Mouse (Mus musculus): ENCODE results near the gene Bean1.
A peak's percentile ranks its signal among the peaks of the same experiment; 100 is the strongest.

Gene Bean1

GRCm38 (mm10) chr8:104170118-104171049 lies at the start of gene Bean1:
Bean1 (plus strand) TSS chr8:104170442.
- peak; percentile 61 for DNase-seq (ENCODE audit: low spot score)

- DNase-seq (ENCODE audit: low spot score): no peak
Measured at GRCm38 (mm10) chr8:104121640-104122416, 48.4 kb upstream of the Bean1 start.

GRCm38 (mm10) chr8:104123080-104123657 lies 47.1 kb upstream of the Bean1 start:
- DNase-seq (ENCODE audit: low spot score): no peak

GRCm38 (mm10) chr8:104124534-104124933 lies 45.7 kb upstream of the Bean1 start:
- no peak for DNase-seq (ENCODE audit: low spot score)

DNA sequence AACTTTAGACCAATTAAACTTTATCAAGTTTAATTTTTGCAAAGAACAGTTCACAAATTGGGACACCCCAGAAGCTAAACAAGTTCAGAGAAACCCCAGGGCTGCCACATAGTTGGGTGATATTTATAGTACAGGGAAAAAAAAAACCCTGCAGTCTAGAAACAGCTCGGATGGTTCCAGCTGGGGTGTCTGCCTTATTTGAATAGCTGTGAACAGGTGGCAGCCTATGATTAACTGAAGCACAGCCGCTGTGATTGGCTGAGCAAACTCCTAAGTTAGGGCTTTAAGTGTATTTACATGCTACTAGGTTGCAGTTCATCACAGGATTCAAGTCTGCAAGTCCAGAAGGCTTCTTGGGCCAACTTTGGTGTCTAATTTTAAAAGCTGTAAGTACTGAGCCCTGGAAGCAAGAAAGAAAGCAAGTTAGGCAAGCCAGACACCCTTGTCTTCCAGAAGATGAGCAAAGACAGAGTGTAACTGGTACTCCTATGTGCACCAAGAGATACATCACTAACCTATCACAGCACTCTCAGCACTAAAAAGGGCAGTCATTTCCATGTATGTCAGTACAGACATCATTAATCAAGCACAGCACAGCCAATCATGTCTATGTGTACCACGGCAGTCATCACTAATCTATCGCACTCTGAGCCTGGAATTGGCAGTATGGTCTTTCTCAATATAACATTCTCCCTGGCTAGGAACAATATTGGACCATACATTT lies 42.9 kb upstream of the Bean1 start:
- DNase-seq (ENCODE audit: low spot score): no peak

GRCm38 (mm10) chr8:104130916-104131315 lies 39.3 kb upstream of the Bean1 start:
- DNase-seq (ENCODE audit: low spot score): no peak

GRCm38 (mm10) chr8:104131414-104131975 lies 38.7 kb upstream of the Bean1 start:
- DNase-seq (ENCODE audit: low spot score): no peak

DNA sequence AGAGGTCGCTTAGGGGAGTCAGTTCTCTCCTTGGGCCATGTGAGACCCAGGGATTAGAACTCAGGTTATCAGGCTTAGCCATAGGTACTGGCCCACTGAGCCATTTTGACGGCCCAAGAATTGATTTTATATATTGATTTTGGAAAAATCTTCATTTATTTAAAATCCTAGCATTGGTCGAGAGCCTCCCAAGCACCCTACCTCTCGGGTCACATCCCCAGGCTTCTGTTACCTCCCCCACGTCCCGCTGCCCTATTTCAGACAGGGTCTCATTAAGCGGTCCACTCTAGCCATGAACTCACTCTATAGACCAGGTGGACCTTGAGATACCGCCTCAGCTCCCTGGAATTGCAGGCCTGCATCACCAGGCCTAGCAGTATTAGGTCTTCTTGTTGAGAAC lies 35.7 kb upstream of the Bean1 start:
- DNase-seq (ENCODE audit: low spot score): no peak

- DNase-seq (ENCODE audit: low spot score): no peak
Measured at GRCm38 (mm10) chr8:104136277-104136676, 34.0 kb upstream of the Bean1 start.

GRCm38 (mm10) chr8:104137636-104138035 lies 32.6 kb upstream of the Bean1 start:
- no peak for DNase-seq (ENCODE audit: low spot score)

- no peak for DNase-seq (ENCODE audit: low spot score)
Measured at GRCm38 (mm10) chr8:104140611-104141010, 29.6 kb upstream of the Bean1 start.

DNA sequence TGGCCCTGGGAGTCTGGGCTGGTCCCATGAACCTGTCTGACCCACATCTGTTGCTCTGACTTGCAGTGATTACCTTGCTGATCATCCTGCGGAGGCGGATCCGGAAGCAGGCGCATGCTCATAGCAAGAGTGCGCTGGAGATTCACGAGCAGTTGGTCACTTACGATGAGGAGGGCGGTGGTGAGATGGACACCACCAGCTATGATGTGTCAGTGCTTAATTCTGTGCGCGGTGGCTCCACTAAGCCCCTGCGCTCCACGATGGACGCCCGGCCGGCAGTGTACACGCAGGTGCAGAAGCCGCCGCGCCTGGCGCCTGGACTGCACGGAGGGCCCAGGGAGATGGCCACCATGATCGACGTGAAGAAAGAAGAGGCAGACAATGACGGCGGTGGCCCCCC lies 27.8 kb upstream of the Bean1 start:
- no peak for DNase-seq (ENCODE audit: low spot score)

DNA sequence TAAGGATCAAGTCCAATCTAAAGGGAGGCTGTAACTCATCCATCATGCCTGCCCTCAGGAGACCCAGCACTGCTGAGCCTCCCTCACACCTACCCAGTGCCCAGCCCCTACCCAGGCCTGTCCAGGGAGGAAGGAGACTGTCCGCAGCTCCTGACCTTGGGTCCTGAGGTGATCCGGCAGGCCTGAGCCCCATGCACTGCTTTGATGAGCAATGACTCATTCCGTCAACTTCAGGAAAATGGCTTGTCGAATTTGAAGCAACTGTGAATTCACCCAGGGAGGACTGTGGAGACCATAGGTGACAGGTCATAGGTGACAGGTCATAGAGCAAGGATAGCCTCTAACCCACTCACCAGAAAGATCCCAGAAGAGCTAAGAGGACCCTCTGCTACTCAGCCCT lies 26.9 kb upstream of the Bean1 start:
- DNase-seq (ENCODE audit: low spot score): no peak

DNA sequence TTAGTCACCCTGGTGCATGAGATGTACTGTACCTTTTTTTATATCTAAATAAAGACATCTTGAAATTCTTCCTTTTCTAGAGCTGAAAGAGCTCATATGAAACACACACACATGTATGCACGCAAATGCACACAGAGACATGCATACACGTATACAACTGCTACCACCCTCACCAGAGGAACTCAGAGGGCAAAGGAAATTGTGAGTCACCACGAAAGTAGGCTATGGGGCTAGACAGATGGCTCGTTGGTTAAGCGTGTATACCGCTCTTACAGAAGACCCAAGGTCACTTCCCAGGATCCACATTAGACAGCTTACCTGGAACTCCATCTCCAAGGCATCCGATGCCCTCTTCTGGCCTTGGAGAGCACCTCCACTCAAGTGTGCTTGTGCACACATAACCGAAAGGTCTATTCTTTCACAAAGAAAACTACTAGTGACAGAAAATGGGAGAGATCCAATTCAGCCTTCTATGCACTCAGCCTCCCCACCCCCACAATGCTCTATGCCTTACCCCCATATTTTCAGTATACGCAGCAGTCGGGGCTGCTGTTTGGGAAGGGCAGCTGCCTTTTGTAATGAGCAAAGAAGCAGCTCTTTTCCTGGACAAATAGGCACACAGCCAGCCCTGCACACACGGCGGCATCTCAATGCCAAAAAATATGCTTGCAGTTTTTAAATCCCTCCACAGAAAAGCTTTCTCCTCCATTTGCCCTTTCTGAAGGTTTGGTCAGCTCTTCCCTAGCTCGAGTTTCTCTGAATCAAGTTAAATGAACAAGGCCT lies 25.6 kb upstream of the Bean1 start:
- no peak for DNase-seq (ENCODE audit: low spot score)

- peak; percentile 94 for DNase-seq (ENCODE audit: low spot score)
Measured at GRCm38 (mm10) chr8:104145981-104146689, 24.1 kb upstream of the Bean1 start.

GRCm38 (mm10) chr8:104146717-104147494 lies 23.3 kb upstream of the Bean1 start:
- DNase-seq (ENCODE audit: low spot score): no peak

DNA sequence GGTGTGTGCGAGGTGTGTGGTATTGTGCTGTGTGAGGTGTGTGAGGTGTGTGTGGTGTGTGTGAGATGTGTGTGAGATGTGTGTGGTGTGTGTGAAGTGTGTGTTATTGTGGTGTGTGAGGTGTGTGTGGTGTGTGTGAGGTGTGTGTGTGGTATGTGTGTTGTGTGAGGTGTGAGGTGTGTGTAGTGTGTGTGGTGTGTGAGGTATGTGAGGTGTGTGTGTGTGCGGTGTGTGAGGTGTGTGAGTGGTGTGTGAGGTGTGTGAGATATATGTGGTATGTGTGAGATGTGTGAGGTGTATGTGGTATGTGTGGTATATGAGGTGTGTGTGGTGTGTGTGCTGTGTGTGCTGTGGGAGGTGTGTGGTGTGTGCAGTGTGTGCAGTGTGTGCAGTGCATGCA lies 22.3 kb upstream of the Bean1 start:
- DNase-seq (ENCODE audit: low spot score): no peak

- no peak for DNase-seq (ENCODE audit: low spot score)
Measured at GRCm38 (mm10) chr8:104160731-104161130, 9.5 kb upstream of the Bean1 start.

GRCm38 (mm10) chr8:104169461-104169860 lies 781 bp upstream of the Bean1 start:
- DNase-seq (ENCODE audit: low spot score): no peak
